Mouse (Mus musculus): ENCODE measurements around the gene Gm4869.
"Not testable (repeated sequence)": the region's sequence is repeated elsewhere in the genome, so short reads cannot be mapped to it uniquely, and the experiment has no call there.

DNA sequence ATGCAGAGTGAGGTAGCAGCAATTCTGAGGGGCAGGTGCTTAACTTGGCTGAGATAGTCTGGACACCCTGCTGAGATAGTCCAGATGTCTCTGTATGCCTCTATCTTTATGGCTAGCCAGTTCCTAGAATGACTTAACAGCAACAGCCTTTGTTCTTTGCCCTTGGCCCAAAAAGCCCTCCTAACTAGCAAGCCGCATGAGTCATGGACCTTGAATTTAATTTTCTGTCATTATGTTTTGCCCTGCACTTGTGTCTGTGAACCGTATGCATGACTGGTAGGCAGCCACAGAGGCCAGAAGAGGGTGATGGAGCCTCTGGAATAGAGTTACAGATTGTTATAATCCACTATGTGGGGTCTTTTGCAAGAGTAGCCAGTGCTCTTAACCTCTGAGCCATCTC lies 17.7 kb downstream of the Gm4869 start:
- not testable (repeated sequence) for TF ChIP-seq CTCF, EP300 (IDR thresholded peaks at IDR 0.05; ENCODE audit: low read depth)
